ENCODE assay signal across 9 mouse cellular contexts in the genomic region with DNA sequence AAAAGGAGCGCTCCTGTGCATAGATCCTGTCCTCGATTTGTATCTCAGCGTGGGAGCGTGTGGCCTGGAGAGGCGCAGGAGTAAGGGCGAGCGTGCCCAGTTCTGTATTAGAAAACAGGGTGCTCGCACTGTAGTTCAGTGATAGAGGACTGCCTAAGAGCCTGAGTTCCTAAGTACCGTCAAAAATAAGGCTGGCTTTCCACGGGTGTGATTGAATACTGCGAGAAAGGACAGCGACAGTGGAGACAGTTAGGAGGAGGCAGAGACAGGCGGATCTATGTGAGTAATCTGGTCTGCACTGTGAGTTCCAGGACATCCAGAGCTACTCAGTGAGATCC. TPM values are rescaled to one million over a fixed set of nuclear protein-coding genes. Genes with fewer than 3 reads are reported as not detected.
A peak's percentile ranks its signal among the peaks of the same experiment; 100 is the strongest.
DNase-seq lines count a peak whose midpoint lies in the region; ATAC-seq and TF ChIP-seq lines count a peak whose summit lies in the region.
"Had no signal": no experiment of that assay in that cellular context is flagged by ENCODE, and none has a peak within 500 bp of the region (broad histone marks: within the 10 kb centered on the region; RNA-seq: fewer than 3 reads in every experiment).

No protein-coding gene starts in this region.

- H3K36me3 ChIP-seq in heart, embryonic 15.5 days = no peaks in the 10 kb centered on the region
- no peaks in the 10 kb centered on the region for H3K36me3 ChIP-seq in MEL (ENCODE audit: control insufficient read depth in 1 of 2, insufficient read depth in 2 of 2, low read length in 2 of 2)
- no peaks in the 10 kb centered on the region for H3K36me3 ChIP-seq in hindbrain, embryonic 11.5 days (ENCODE audit: control insufficient read depth, insufficient read depth, low read length)
- no peaks in the 10 kb centered on the region for H3K36me3 ChIP-seq in midbrain, embryonic 12.5 days

- no peak for TF ChIP-seq EP300 in MEL (IDR thresholded peaks at IDR 0.05; ENCODE audit: low read depth in 1 of 2, low read length in 2 of 2)

- TF ChIP-seq POLR2A in MEL (IDR thresholded peaks at IDR 0.05; ENCODE audit: control insufficient read depth in 1 of 2, insufficient read depth in 1 of 2, low read depth in 1 of 2, low read length in 2 of 2, poor library complexity in 1 of 2) = no peak

- peak overlapping the region; percentile 31; the same call in 1 of the 2 replicates for H3K9ac ChIP-seq in heart, embryonic 15.5 days
- peak overlapping the region; percentile 29; the same call in 1 of the 2 replicates for H3K9ac ChIP-seq in MEL (ENCODE audit: control insufficient read depth, low read depth, low read length, poor library complexity, severe bottlenecking)
- H3K9ac ChIP-seq in hindbrain, embryonic 11.5 days (ENCODE audit: low read depth, low read length) = peak overlapping the region; percentile 31; the same call in 1 of the 2 replicates
- no peak overlapping the region for H3K9ac ChIP-seq in midbrain, embryonic 12.5 days (replicated peaks)

- TF ChIP-seq CTCF in MEL (IDR thresholded peaks at IDR 0.05 in 2 of 3, conservative IDR thresholded peaks at IDR 0.05 in 1 of 3; ENCODE audit: control insufficient read depth in 1 of 3, insufficient read depth in 1 of 3, low read depth in 2 of 3, low read length in 3 of 3, poor library complexity in 1 of 3, severe bottlenecking in 1 of 3) = no peak

- no peaks in the 10 kb centered on the region for H3K9me3 ChIP-seq in heart, embryonic 15.5 days (replicated peaks)
- no peaks in the 10 kb centered on the region for H3K9me3 ChIP-seq in MEL (replicated peaks; ENCODE audit: insufficient read depth, low read length)
- no peaks in the 10 kb centered on the region for H3K9me3 ChIP-seq in hindbrain, embryonic 11.5 days (ENCODE audit: control insufficient read depth, low read length)
- no peaks in the 10 kb centered on the region for H3K9me3 ChIP-seq in midbrain, embryonic 12.5 days

- peaks cover 8% of the 10 kb centered on the region for H3K4me1 ChIP-seq in heart, embryonic 15.5 days (replicated peaks)
- H3K4me1 ChIP-seq in MEL (ENCODE audit: control insufficient read depth in 1 of 2, insufficient read depth in 2 of 2, low read length in 2 of 2) = peaks cover 0 to 3% of the 10 kb centered on the region in 2 experiments; a peak in 2 of 4 replicates
- no peaks in the 10 kb centered on the region for H3K4me1 ChIP-seq in hindbrain, embryonic 11.5 days (replicated peaks; ENCODE audit: control insufficient read depth, insufficient read depth, low read length)
- H3K4me1 ChIP-seq in midbrain, embryonic 12.5 days = peaks cover 6% of the 10 kb centered on the region

- no peak for TF ChIP-seq RAD21 in MEL (IDR thresholded peaks at IDR 0.05; ENCODE audit: low read depth, low read length)

- peak overlapping the region; percentile 91 for H3K4me2 ChIP-seq in heart, embryonic 15.5 days
- H3K4me2 ChIP-seq in hindbrain, embryonic 11.5 days (replicated peaks; ENCODE audit: low read depth, low read length) = peak overlapping the region; percentile 98
- H3K4me2 ChIP-seq in midbrain, embryonic 12.5 days (replicated peaks) = peak overlapping the region; percentile 91

- H3K27ac ChIP-seq in heart, embryonic 15.5 days = no peak overlapping the region
- no peak overlapping the region for H3K27ac ChIP-seq in MEL (ENCODE audit: control insufficient read depth, low read depth, low read length)
- H3K27ac ChIP-seq in hindbrain, embryonic 11.5 days (ENCODE audit: low read depth, low read length) = no peak overlapping the region
- H3K27ac ChIP-seq in midbrain, embryonic 12.5 days (replicated peaks) = no peak overlapping the region

- peak overlapping the region; percentile 56 for H3K4me3 ChIP-seq in heart, embryonic 15.5 days
- H3K4me3 ChIP-seq in MEL (ENCODE audit: control insufficient read depth in 1 of 2, insufficient read depth in 1 of 2, low read depth in 2 of 2, low read length in 2 of 2) = peak overlapping the region; percentile 26 to 51; a peak in 2 of 4 replicates
- H3K4me3 ChIP-seq in hindbrain, embryonic 11.5 days (ENCODE audit: low read depth, low read length) = peak overlapping the region; percentile 56
- H3K4me3 ChIP-seq in midbrain, embryonic 12.5 days = peak overlapping the region; percentile 64

- no peak for ATAC-seq in heart, embryonic 15.5 days (replicated peaks; ENCODE audit: insufficient number of reproducible peaks, insufficient read depth, low FRiP score, low read depth)
- ATAC-seq in hindbrain, embryonic 11.5 days (ENCODE audit: low FRiP score) = no peak
- ATAC-seq in midbrain, embryonic 12.5 days (ENCODE audit: low FRiP score, low read depth) = no peak
- no peak; the same call in 1 of the 2 replicates for ATAC-seq in cerebellum, adult (ENCODE audit: insufficient number of reproducible peaks, low FRiP score, low TSS enrichment)

- peaks cover 20% of the 10 kb centered on the region; the same call in 1 of the 2 replicates for H3K27me3 ChIP-seq in heart, embryonic 15.5 days
- H3K27me3 ChIP-seq in MEL (ENCODE audit: control insufficient read depth in 1 of 2, insufficient read depth in 2 of 2, low read length in 2 of 2) = no peaks in the 10 kb centered on the region
- no peaks in the 10 kb centered on the region for H3K27me3 ChIP-seq in hindbrain, embryonic 11.5 days (ENCODE audit: control insufficient read depth, insufficient read depth, low read length)
- H3K27me3 ChIP-seq in midbrain, embryonic 12.5 days = peaks cover 35% of the 10 kb centered on the region

- no peak for DNase-seq in heart, adult 18-20 months
- DNase-seq in MEL (ENCODE audit: low read depth, low spot score) = no peak
- no peak for DNase-seq in hindbrain, embryonic 11.5 days (ENCODE audit: low spot score)
- DNase-seq in embryo, embryonic 11 days = no peak
- DNase-seq in embryo, embryonic 10 days (ENCODE audit: low spot score) = no peak

- H3K79me2 ChIP-seq in MEL (ENCODE audit: control insufficient read depth, insufficient read depth, low read length, poor library complexity) = no peaks in the 10 kb centered on the region

- 2% methylated on average over 13 of the region's 13 CpGs for WGBS in heart, embryonic 15.5 days
- WGBS in hindbrain, embryonic 11.5 days = 4% methylated on average over 13 of the region's 13 CpGs
- 4% methylated on average over 13 of the region's 13 CpGs for WGBS in midbrain, embryonic 12.5 days

TF ChIP-seq in MEL, 35 proteins besides CTCF, POLR2A, EP300 and RAD21:
- TF ChIP-seq ELF1 (IDR thresholded peaks at IDR 0.05; ENCODE audit: low read depth, low read length) (no peak), MAX (IDR thresholded peaks at IDR 0.05; ENCODE audit: low read length) (0 out of 2 replicates have a peak, but pooled peaks have one; percentile 35), E2F4 (IDR thresholded peaks at IDR 0.05; ENCODE audit: borderline replicate concordance, low read depth, low read length) (no peak)

RNA-seq across cellular contexts. Expression of a gene that starts 0.3 kb away (rescaled TPM):
- 8.9 and 15.3 TPM in 2 replicates for polyA plus RNA-seq in heart, embryonic 15.5 days (2015; fragmentation: Nextera tagmentation; extraction: Ambion mirVana)
- 1 to 10 TPM; 6.6 to 8.8 TPM for total RNA-seq in heart, adult 18-20 months (2021)
- 0.23 and 0.52 TPM in 2 replicates for total RNA-seq in MEL (2012; rRNA removed)
- polyA plus RNA-seq in MEL (2012; ENCODE audit: insufficient read depth in 1 of 2, insufficient read length in 2 of 2, low read depth in 1 of 2, low replicate concordance in 2 of 2, missing spikeins in 1 of 2) = 1 to 10 TPM in 1 of 2 experiments, not detected in 1; 2.2 TPM
- polyA plus RNA-seq in hindbrain, embryonic 11.5 days (2014; fragmentation: Nextera tagmentation; extraction: Ambion mirVana) = 9.2 and 11.0 TPM in 2 replicates
- 11.7 and 12.5 TPM in 2 replicates for polyA plus RNA-seq in midbrain, embryonic 12.5 days (2016; fragmentation: Nextera tagmentation; extraction: Ambion mirVana)

RNA-seq across cellular contexts. Expression of a gene that starts 20.9 kb away (rescaled TPM):
- polyA plus RNA-seq in heart, embryonic 15.5 days (2015; fragmentation: Nextera tagmentation; extraction: Ambion mirVana) = 0.14 TPM in 1 of 2 replicates, not detected in the other
- total RNA-seq in heart, adult 18-20 months (2021) = not detected
- total RNA-seq in MEL (2012; rRNA removed) = not detected in 2 replicates
- under 1 TPM in 1 of 2 experiments, not detected in 1; 0.06 TPM for polyA plus RNA-seq in MEL (2012; ENCODE audit: insufficient read depth in 1 of 2, insufficient read length in 2 of 2, low read depth in 1 of 2, low replicate concordance in 2 of 2, missing spikeins in 1 of 2)
- not detected in 2 replicates for polyA plus RNA-seq in hindbrain, embryonic 11.5 days (2014; fragmentation: Nextera tagmentation; extraction: Ambion mirVana)
- polyA plus RNA-seq in midbrain, embryonic 12.5 days (2016; fragmentation: Nextera tagmentation; extraction: Ambion mirVana) = not detected in 2 replicates
- total RNA-seq: gastrocnemius, postnatal 25 days had no signal
